Mouse (Mus musculus): ENCODE data around the gene Tceal5.

Tceal5 gene

GRCm38 (mm10) chrX:136172118-136172551 is 31.5 kb downstream of the Tceal5 start, which contains the start of gene Tceal8:
Tceal8 (minus strand) TSS chrX:136172342.
- DNase-seq (ENCODE audit: low read depth, low spot score), result peak; percentile 88

- peak; percentile 73 for DNase-seq (ENCODE audit: low read depth, low spot score)
These were observed 32.2 kb downstream of the Tceal5 start for GRCm38 (mm10) chrX:136171189-136172117.

- DNase-seq (ENCODE audit: low read depth, low spot score), result no peak
These were observed 33.1 kb downstream of the Tceal5 start for GRCm38 (mm10) chrX:136170625-136171024.

Data from forelimb bud, embryonic 11.5 days (tissue).